Mouse (Mus musculus) MEL (cell line): ENCODE measurements at regions not wholly inside any gene's neighbourhood (a gene's known extent, or its start where the extent isn't known, plus 50 kb on each side); places are given as distances from the start of the nearest gene placed in this dataset.

Experiments used
- DNase-seq: peaks from one replicate; pipeline ENCODE4 v3.0.0; 2011; ENCODE audit warnings: low read depth, low spot score
- H3K27ac ChIP-seq: 2 replicates; pipeline ENCODE4 v1.5.1; 2012; ENCODE audit warnings: low read depth, mild to moderate bottlenecking, control low read depth, low read length, moderate library complexity; ENCODE audit not compliant: control insufficient read depth
- H3K27me3 ChIP-seq, 2 experiments: fragments of 150-350 bp in 1 of 2; sonication (generic) in 1 of 2; 2 replicates each; pipeline ENCODE4 v1.6.1; 2012; ENCODE audit warnings: low read length in 2 of 2, mild to moderate bottlenecking in 2 of 2, improper control_type of control experiment in 1 of 2, moderate library complexity in 1 of 2; ENCODE audit not compliant: insufficient read depth in 2 of 2, control insufficient read depth in 1 of 2
- H3K36me3 ChIP-seq, 2 experiments: 2 replicates each; pipeline ENCODE4 v1.6.1; 2012 to 2014; ENCODE audit warnings: low read length in 2 of 2, improper control_type of control experiment in 1 of 2, inconsistent platforms in 1 of 2, mild to moderate bottlenecking in 1 of 2; ENCODE audit not compliant: insufficient read depth in 2 of 2, control insufficient read depth in 1 of 2
- H3K4me1 ChIP-seq, 2 experiments: fragments of 150-350 bp in 1 of 2; sonication (generic) in 1 of 2; 2 replicates each; pipeline ENCODE4 v1.6.1; 2012; ENCODE audit warnings: low read length in 2 of 2, improper control_type of control experiment in 1 of 2, mild to moderate bottlenecking in 1 of 2; ENCODE audit not compliant: insufficient read depth in 2 of 2, control insufficient read depth in 1 of 2
- H3K4me3 ChIP-seq, 2 experiments: fragments of 150-350 bp in 1 of 2; sonication (generic) in 1 of 2; 2 replicates each; pipeline ENCODE4 v1.5.1; 2012; ENCODE audit warnings: low read depth in 2 of 2, low read length in 2 of 2, mild to moderate bottlenecking in 2 of 2, moderate library complexity in 2 of 2, control low read depth in 1 of 2, improper control_type of control experiment in 1 of 2; ENCODE audit not compliant: control insufficient read depth in 1 of 2, insufficient read depth in 1 of 2
- H3K79me2 ChIP-seq: 2 replicates; pipeline ENCODE4 v1.6.1; 2012; ENCODE audit warnings: mild to moderate bottlenecking, low read length, moderate library complexity; ENCODE audit not compliant: control insufficient read depth, poor library complexity, insufficient read depth
- H3K9ac ChIP-seq: 2 replicates; pipeline ENCODE4 v1.6.1; 2012; ENCODE audit warnings: low read depth, mild to moderate bottlenecking, control low read depth, low read length, moderate library complexity; ENCODE audit not compliant: control insufficient read depth, poor library complexity, severe bottlenecking
- H3K9me3 ChIP-seq: fragments of 150-350 bp; sonication (generic); replicated peaks from 2 replicates; pipeline ENCODE4 v1.6.1; 2012; ENCODE audit warnings: mild to moderate bottlenecking, low read length, improper control_type of control experiment, moderate library complexity; ENCODE audit not compliant: insufficient read depth
- BHLHE40 ChIP-seq: IDR thresholded peaks from 2 replicates; pipeline ENCODE4 v1.6.1; 2012; ENCODE audit warnings: low read depth, mild to moderate bottlenecking, inconsistent platforms, low read length, improper control_type of control experiment, borderline replicate concordance
- CHD1 ChIP-seq: IDR thresholded peaks from 2 replicates; pipeline ENCODE4 v1.6.1; 2012; ENCODE audit warnings: low read depth, mild to moderate bottlenecking, inconsistent platforms, low read length, improper control_type of control experiment
- CHD2 ChIP-seq: IDR thresholded peaks from 2 replicates; pipeline ENCODE4 v1.6.1; 2011; ENCODE audit warnings: low read length, improper control_type of control experiment
- CTCF ChIP-seq, 3 experiments: IDR thresholded peaks in 2 of 3; conservative IDR thresholded peaks in 1 of 3; 2 replicates each; pipeline ENCODE4 v1.5.1; 2011 to 2012; ENCODE audit warnings: low read length in 3 of 3, low read depth in 2 of 3, mild to moderate bottlenecking in 2 of 3, improper control_type of control experiment in 1 of 3, inconsistent platforms in 1 of 3, mixed read lengths in 1 of 3, moderate library complexity in 1 of 3; ENCODE audit not compliant: control insufficient read depth in 1 of 3, insufficient read depth in 1 of 3, poor library complexity in 1 of 3, severe bottlenecking in 1 of 3
- E2F4 ChIP-seq: IDR thresholded peaks from 2 replicates; pipeline ENCODE4 v1.6.1; 2011; ENCODE audit warnings: low read depth, low read length, improper control_type of control experiment, borderline replicate concordance
- ELF1 ChIP-seq: IDR thresholded peaks from 2 replicates; pipeline ENCODE4 v1.6.1; 2014; ENCODE audit warnings: low read depth, mild to moderate bottlenecking, inconsistent platforms, low read length, improper control_type of control experiment, moderate library complexity
- EP300 ChIP-seq, 2 experiments: IDR thresholded peaks; 2 replicates each; pipeline ENCODE4 v1.6.1; 2011; ENCODE audit warnings: improper control_type of control experiment in 2 of 2, low read length in 2 of 2, low read depth in 1 of 2, mild to moderate bottlenecking in 1 of 2
- ETS1 ChIP-seq: IDR thresholded peaks from 2 replicates; pipeline ENCODE4 v1.6.1; 2012; ENCODE audit warnings: low read depth, mild to moderate bottlenecking, inconsistent platforms, low read length, improper control_type of control experiment, moderate library complexity
- GABPA ChIP-seq: IDR thresholded peaks from 2 replicates; pipeline ENCODE4 v1.6.1; 2012; ENCODE audit warnings: low read depth, mild to moderate bottlenecking, inconsistent platforms, low read length, improper control_type of control experiment, moderate library complexity
- HCFC1 ChIP-seq: IDR thresholded peaks from 2 replicates; pipeline ENCODE4 v1.6.1; 2012; ENCODE audit warnings: low read depth, mild to moderate bottlenecking, inconsistent platforms, low read length, improper control_type of control experiment, moderate library complexity
- JUND ChIP-seq: IDR thresholded peaks from 2 replicates; pipeline ENCODE4 v1.6.1; 2011; ENCODE audit warnings: low read depth, mild to moderate bottlenecking, improper control_type of control experiment, low read length
- KAT2A ChIP-seq: conservative IDR thresholded peaks from 2 replicates; pipeline ENCODE4 v1.6.1; 2012; ENCODE audit warnings: low read depth, low read length, improper control_type of control experiment, inconsistent platforms
- MAFK ChIP-seq: IDR thresholded peaks from 2 replicates; pipeline ENCODE4 v1.6.1; 2011; ENCODE audit warnings: low read depth, mild to moderate bottlenecking, low read length, improper control_type of control experiment, borderline replicate concordance
- MAX ChIP-seq: IDR thresholded peaks from 2 replicates; pipeline ENCODE4 v1.6.1; 2011; ENCODE audit warnings: low read length, improper control_type of control experiment
- MYC ChIP-seq: IDR thresholded peaks from 2 replicates; pipeline ENCODE4 v1.6.1; 2011; ENCODE audit warnings: low read depth, mild to moderate bottlenecking, low read length, improper control_type of control experiment, moderate library complexity
- NRF1 ChIP-seq: IDR thresholded peaks from 2 replicates; pipeline ENCODE4 v1.6.1; 2014; ENCODE audit warnings: low read depth, mild to moderate bottlenecking, inconsistent platforms, low read length, improper control_type of control experiment, moderate library complexity; ENCODE audit not compliant: poor library complexity, insufficient read depth, severe bottlenecking
- POLR2A ChIP-seq, 2 experiments: IDR thresholded peaks; 2 replicates each; pipeline ENCODE4 v1.6.1; 2011 to 2012; ENCODE audit warnings: low read length in 2 of 2, mild to moderate bottlenecking in 2 of 2, control low read depth in 1 of 2, improper control_type of control experiment in 1 of 2, low read depth in 1 of 2, moderate library complexity in 1 of 2; ENCODE audit not compliant: control insufficient read depth in 1 of 2, insufficient read depth in 1 of 2, poor library complexity in 1 of 2
- POLR2AphosphoS2 ChIP-seq: IDR thresholded peaks from 2 replicates; pipeline ENCODE4 v1.6.1; 2011; ENCODE audit warnings: low read length, improper control_type of control experiment
- POLR2AphosphoS5 ChIP-seq: IDR thresholded peaks from 2 replicates; pipeline ENCODE4 v1.6.1; 2012; ENCODE audit warnings: low read depth, borderline replicate concordance, mild to moderate bottlenecking, inconsistent platforms, low read length, moderate library complexity, mixed read lengths
- RAD21 ChIP-seq: IDR thresholded peaks from 2 replicates; pipeline ENCODE4 v1.6.1; 2011; ENCODE audit warnings: mild to moderate bottlenecking, low read depth, low read length, improper control_type of control experiment
- RCOR1 ChIP-seq: IDR thresholded peaks from 2 replicates; pipeline ENCODE4 v1.6.1; 2012; ENCODE audit warnings: low read depth, mild to moderate bottlenecking, inconsistent platforms, low read length, improper control_type of control experiment
- SIN3A ChIP-seq: IDR thresholded peaks from 2 replicates; pipeline ENCODE4 v1.6.1; 2012; ENCODE audit warnings: low read length, improper control_type of control experiment, inconsistent platforms
- SMC3 ChIP-seq: IDR thresholded peaks from 2 replicates; pipeline ENCODE4 v1.6.1; 2011; ENCODE audit warnings: low read depth, low read length, improper control_type of control experiment
- TBP ChIP-seq: IDR thresholded peaks from 2 replicates; pipeline ENCODE4 v1.8.0; 2011; ENCODE audit warnings: low read depth, low read length, improper control_type of control experiment
- TCF12 ChIP-seq: IDR thresholded peaks from 2 replicates; pipeline ENCODE4 v1.6.1; 2014; ENCODE audit warnings: low read depth, mild to moderate bottlenecking, inconsistent platforms, low read length, improper control_type of control experiment, moderate library complexity
- UBTF ChIP-seq: IDR thresholded peaks from 2 replicates; pipeline ENCODE4 v1.6.1; 2012; ENCODE audit warnings: low read depth, mild to moderate bottlenecking, inconsistent platforms, low read length, improper control_type of control experiment, moderate library complexity, borderline replicate concordance; ENCODE audit not compliant: insufficient read depth
- USF1 ChIP-seq: IDR thresholded peaks from 2 replicates; pipeline ENCODE4 v1.6.1; 2014; ENCODE audit warnings: low read depth, mild to moderate bottlenecking, inconsistent platforms, low read length, improper control_type of control experiment, moderate library complexity
- ZC3H11A ChIP-seq: IDR thresholded peaks from 2 replicates; pipeline ENCODE4 v1.6.1; 2012; ENCODE audit warnings: low read depth, mild to moderate bottlenecking, inconsistent platforms, low read length, improper control_type of control experiment
- ZKSCAN1 ChIP-seq: IDR thresholded peaks from 2 replicates; pipeline ENCODE4 v1.6.1; 2012; ENCODE audit warnings: low read depth, mild to moderate bottlenecking, inconsistent platforms, low read length, improper control_type of control experiment, moderate library complexity
- ZMIZ1 ChIP-seq: IDR thresholded peaks from 2 replicates; pipeline ENCODE4 v1.6.1; 2012; ENCODE audit warnings: low read depth, mild to moderate bottlenecking, inconsistent platforms, low read length, improper control_type of control experiment, moderate library complexity
- ZNF384 ChIP-seq: IDR thresholded peaks from 2 replicates; pipeline ENCODE4 v1.6.1; 2012; ENCODE audit warnings: low read depth, mild to moderate bottlenecking, inconsistent platforms, low read length, improper control_type of control experiment

- no peak overlapping the region for H3K27ac ChIP-seq
- no peak overlapping the region for H3K9ac ChIP-seq
- peak; percentile 10 to 29 (median 18); a peak in 3 of 6 replicates for TF ChIP-seq CTCF (IDR thresholded peaks at IDR 0.05 in 2 of 3, conservative IDR thresholded peaks at IDR 0.05 in 1 of 3; ENCODE audit: control insufficient read depth in 1 of 3, insufficient read depth in 1 of 3, low read depth in 2 of 3, low read length in 3 of 3, poor library complexity in 1 of 3, severe bottlenecking in 1 of 3)
- TF ChIP-seq UBTF = no peak
- no peak for TF ChIP-seq SMC3
Measured at GRCm38 (mm10) chr1:69757702-69758101, 69.1 kb upstream of the Spag16 start.

GRCm38 (mm10) chr1:69759544-69759943 lies 67.2 kb upstream of the Spag16 start:
- Histone ChIP-seq H3K9ac (peak overlapping the region; percentile 64), H3K9me3 (no peaks in the 10 kb centered on the region), H3K4me1 (peaks cover 0 to 2% of the 10 kb centered on the region in 2 experiments; a peak in 1 of 4 replicates), H3K27ac (peak overlapping the region; percentile 59), H3K79me2 (no peaks in the 10 kb centered on the region), H3K36me3 (peaks cover 0 to 8% of the 10 kb centered on the region in 2 experiments; a peak in 2 of 4 replicates), H3K27me3 (no peaks in the 10 kb centered on the region), H3K4me3 (peak overlapping the region; percentile 56 to 68)
- DNase-seq = peak; percentile 75
- no peak for TF ChIP-seq KAT2A
- no peak for TF ChIP-seq CHD2
- no peak for TF ChIP-seq TBP
- TF ChIP-seq UBTF = no peak
- TF ChIP-seq RAD21 = peak; percentile 29
- TF ChIP-seq RCOR1 = no peak
- no peak for TF ChIP-seq ZMIZ1
- peak in 2 of 3 experiments; percentile 21 to 26; a peak in 3 of 6 replicates for TF ChIP-seq CTCF (IDR thresholded peaks at IDR 0.05 in 2 of 3, conservative IDR thresholded peaks at IDR 0.05 in 1 of 3; ENCODE audit: control insufficient read depth in 1 of 3, insufficient read depth in 1 of 3, low read depth in 2 of 3, low read length in 3 of 3, poor library complexity in 1 of 3, severe bottlenecking in 1 of 3)
- no peak for TF ChIP-seq E2F4
- TF ChIP-seq ETS1 = no peak
- no peak for TF ChIP-seq POLR2A (IDR thresholded peaks at IDR 0.05; ENCODE audit: control insufficient read depth in 1 of 2, insufficient read depth in 1 of 2, low read depth in 1 of 2, low read length in 2 of 2, poor library complexity in 1 of 2)
- no peak for TF ChIP-seq USF1
- TF ChIP-seq JUND = no peak
- peak in 1 of 2 experiments; percentile 8; a peak in 1 of 4 replicates for TF ChIP-seq EP300 (IDR thresholded peaks at IDR 0.05; ENCODE audit: low read depth in 1 of 2, low read length in 2 of 2)
- no peak for TF ChIP-seq ZKSCAN1
- no peak for TF ChIP-seq HCFC1
- TF ChIP-seq BHLHE40 = no peak
- TF ChIP-seq GABPA = no peak
- no peak for TF ChIP-seq POLR2AphosphoS5
- TF ChIP-seq ZC3H11A = peak; percentile 45
- no peak for TF ChIP-seq SIN3A
- no peak for TF ChIP-seq TCF12
- no peak for TF ChIP-seq POLR2AphosphoS2
- TF ChIP-seq NRF1 = no peak
- no peak for TF ChIP-seq ZNF384
- no peak for TF ChIP-seq ELF1
- TF ChIP-seq MYC = 0 out of 2 replicates have a peak, but pooled peaks have one; percentile 8
- TF ChIP-seq CHD1 = no peak
- no peak for TF ChIP-seq MAFK
- TF ChIP-seq MAX = no peak

More at GRCm38 (mm10) chr1:69757702-69758101, 69.1 kb upstream of the Spag16 start:
- H3K27me3 ChIP-seq = no peaks in the 10 kb centered on the region
- no peaks in the 10 kb centered on the region for H3K79me2 ChIP-seq
- no peaks in the 10 kb centered on the region for H3K9me3 ChIP-seq
- peaks cover 0 to 2% of the 10 kb centered on the region in 2 experiments; a peak in 1 of 4 replicates for H3K4me1 ChIP-seq
- DNase-seq = peak; percentile 18
- no peak overlapping the region for H3K4me3 ChIP-seq
- peaks cover 0 to 8% of the 10 kb centered on the region in 2 experiments; a peak in 2 of 4 replicates for H3K36me3 ChIP-seq
